Comparison of ENCODE assay signal across 8 mouse cellular contexts in the genomic region with DNA sequence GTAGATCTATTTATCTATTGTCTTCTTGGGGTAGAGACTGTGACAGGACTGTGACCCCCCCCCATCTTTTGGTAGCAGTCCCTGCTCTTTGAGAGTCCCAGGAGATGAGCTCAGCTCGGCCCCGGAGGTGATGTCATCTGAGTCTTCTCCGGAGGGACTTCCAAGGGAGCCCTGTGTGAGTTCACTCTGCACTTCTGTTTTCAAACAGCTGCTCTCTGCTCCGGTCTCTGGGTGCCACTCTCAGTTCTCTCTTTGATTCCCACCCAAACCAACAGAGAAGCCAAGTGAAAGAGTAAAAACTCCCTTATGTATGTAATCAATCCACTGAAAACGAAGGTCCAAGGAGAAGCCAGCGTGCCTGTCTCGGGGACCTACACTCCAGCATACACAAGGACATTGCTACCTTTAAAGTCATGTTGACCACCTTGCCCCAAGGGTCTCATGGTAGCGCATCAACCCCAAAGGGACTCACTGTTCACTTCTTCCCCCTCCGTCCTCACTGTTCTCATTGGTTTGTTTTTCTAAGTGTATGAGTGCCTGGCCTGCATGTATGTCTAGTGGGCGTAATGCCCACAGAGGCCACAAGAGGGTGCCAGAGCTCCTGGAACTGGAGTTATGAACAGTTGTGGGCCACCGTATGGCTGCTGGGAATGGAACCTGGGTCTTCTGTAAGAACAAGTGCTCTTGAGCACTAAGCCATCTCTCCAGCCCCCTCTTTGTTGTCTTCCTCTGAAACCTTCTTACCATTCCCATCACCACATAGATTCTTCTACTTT. TPM values are rescaled to one million over a fixed set of nuclear protein-coding genes. Genes with fewer than 3 reads are reported as not detected.
DNase-seq lines count a peak whose midpoint lies in the region; ATAC-seq and TF ChIP-seq lines count a peak whose summit lies in the region.

No protein-coding gene starts in this region.

- TF ChIP-seq CTCF in liver, embryonic 14.5 days (IDR thresholded peaks at IDR 0.05; ENCODE audit: low read depth) = peak; percentile 88

- H3K9ac ChIP-seq in midbrain, embryonic 15.5 days = no peak overlapping the region
- no peak overlapping the region for H3K9ac ChIP-seq in liver, embryonic 14.5 days (replicated peaks)

- TF ChIP-seq EP300 in liver, embryonic 14.5 days (IDR thresholded peaks at IDR 0.05; ENCODE audit: low read depth) = no peak

- no peaks in the 10 kb centered on the region for H3K36me3 ChIP-seq in midbrain, embryonic 10.5 days
- H3K36me3 ChIP-seq in midbrain, embryonic 15.5 days (replicated peaks) = no peaks in the 10 kb centered on the region
- H3K36me3 ChIP-seq in liver, embryonic 14.5 days (replicated peaks; ENCODE audit: control insufficient read depth, insufficient read depth, low read depth) = no peaks in the 10 kb centered on the region

- WGBS in midbrain, embryonic 10.5 days = 79% methylated on average over 11 of the region's 11 CpGs
- 77% methylated on average over 11 of the region's 11 CpGs for WGBS in midbrain, embryonic 15.5 days
- WGBS in liver, embryonic 14.5 days (ENCODE audit: insufficient replicate concordance) = 65% methylated on average over 11 of the region's 11 CpGs

- H3K4me2 ChIP-seq in midbrain, embryonic 15.5 days = no peak overlapping the region
- H3K4me2 ChIP-seq in liver, embryonic 14.5 days (ENCODE audit: low read depth) = no peak overlapping the region

- peak; percentile 58 to 66 for DNase-seq in cerebellum, postnatal 14 days
- no peak for DNase-seq in cerebellum, adult 11-12 months
- DNase-seq in midbrain, embryonic 10.5 days (ENCODE audit: low spot score) = peak; percentile 49
- peak; percentile 17 for DNase-seq in embryo, embryonic 10 days (ENCODE audit: low spot score)
- DNase-seq in liver, embryonic 14.5 days (ENCODE audit: low read depth in 3 of 3, low spot score in 3 of 3) = peak; percentile 12 to 36 (median 16)
- peak; percentile 38 for DNase-seq in skeletal muscle tissue, adult 2 months (ENCODE audit: low read depth, low spot score)
- no peak for DNase-seq in ovary, postnatal 10 days (ENCODE audit: low spot score)

- no peak overlapping the region for H3K4me3 ChIP-seq in midbrain, embryonic 10.5 days
- H3K4me3 ChIP-seq in midbrain, embryonic 15.5 days = no peak overlapping the region
- no peak overlapping the region for H3K4me3 ChIP-seq in liver, embryonic 14.5 days (ENCODE audit: insufficient read depth in 1 of 2, low read depth in 2 of 2, low read length in 2 of 2)

- peaks cover 11% of the 10 kb centered on the region for H3K4me1 ChIP-seq in midbrain, embryonic 10.5 days
- peaks cover 8% of the 10 kb centered on the region; the same call in 1 of the 2 replicates for H3K4me1 ChIP-seq in midbrain, embryonic 15.5 days
- peaks cover 0 to 13% of the 10 kb centered on the region in 2 experiments; a peak in 2 of 4 replicates for H3K4me1 ChIP-seq in liver, embryonic 14.5 days (replicated peaks; ENCODE audit: control insufficient read depth in 2 of 2, insufficient read depth in 2 of 2, low read length in 1 of 2)

- no peak overlapping the region for H3K27ac ChIP-seq in midbrain, embryonic 10.5 days (replicated peaks)
- no peak overlapping the region for H3K27ac ChIP-seq in midbrain, embryonic 15.5 days
- H3K27ac ChIP-seq in liver, embryonic 14.5 days = no peak overlapping the region

- H3K27me3 ChIP-seq in midbrain, embryonic 10.5 days (ENCODE audit: low read depth, poor library complexity, severe bottlenecking) = peaks cover 15% of the 10 kb centered on the region; the same call in 1 of the 2 replicates
- H3K27me3 ChIP-seq in midbrain, embryonic 15.5 days (replicated peaks) = 0 out of 2 replicates have a peak, but pooled peaks cover 4% of the 10 kb centered on the region
- no peaks in the 10 kb centered on the region for H3K27me3 ChIP-seq in liver, embryonic 14.5 days (ENCODE audit: control insufficient read depth, insufficient read depth, low read length)

- ATAC-seq in midbrain, embryonic 15.5 days (replicated peaks) = no peak
- no peak for ATAC-seq in liver, embryonic 14.5 days (ENCODE audit: insufficient read depth)

- H3K9me3 ChIP-seq in midbrain, embryonic 10.5 days (replicated peaks) = peaks cover 6% of the 10 kb centered on the region; the same call in 1 of the 2 replicates
- H3K9me3 ChIP-seq in midbrain, embryonic 15.5 days = no peaks in the 10 kb centered on the region
- no peaks in the 10 kb centered on the region for H3K9me3 ChIP-seq in liver, embryonic 14.5 days (ENCODE audit: control insufficient read depth, low read length)

RNA-seq across cellular contexts. Expression of a gene that starts 19.5 kb away (rescaled TPM):
- 0.05 TPM in 1 of 2 replicates, not detected in the other for polyA plus RNA-seq in midbrain, embryonic 10.5 days (2016; fragmentation: Nextera tagmentation; extraction: Ambion mirVana)
- polyA plus RNA-seq in midbrain, embryonic 15.5 days (2015; fragmentation: Nextera tagmentation; extraction: Ambion mirVana) = not detected in 2 replicates
- not detected in 2 replicates for polyA plus RNA-seq in liver, embryonic 14.5 days (2012; rRNA removed)
- polyA plus RNA-seq in liver, embryonic 14.5 days (2014; fragmentation: Nextera tagmentation; extraction: Ambion mirVana) = not detected in 2 replicates

RNA-seq across cellular contexts. Expression of a gene that starts 30.5 kb away (rescaled TPM):
- 0.62 and 0.89 TPM in 2 replicates for polyA plus RNA-seq in midbrain, embryonic 10.5 days (2016; fragmentation: Nextera tagmentation; extraction: Ambion mirVana)
- polyA plus RNA-seq in midbrain, embryonic 15.5 days (2015; fragmentation: Nextera tagmentation; extraction: Ambion mirVana) = 0.68 and 0.91 TPM in 2 replicates
- polyA plus RNA-seq in liver, embryonic 14.5 days (2012; rRNA removed) = 1.2 and 1.4 TPM in 2 replicates
- polyA plus RNA-seq in liver, embryonic 14.5 days (2014; fragmentation: Nextera tagmentation; extraction: Ambion mirVana) = 1.2 and 1.3 TPM in 2 replicates

Comparison
In these comparisons a context has a peak if more than half of its experiments do, and no peak if none do; other contexts are left out.
1. DNase-seq: peak in cerebellum, postnatal 14 days (2 of 2), midbrain, embryonic 10.5 days (single experiment), embryo, embryonic 10 days (single experiment), liver, embryonic 14.5 days (3 of 3) and skeletal muscle tissue, adult 2 months (single experiment); none in cerebellum, adult 11-12 months (single experiment) and ovary, postnatal 10 days (single experiment).